Mouse (Mus musculus): ENCODE data around the gene Ppp1r15b.

Ppp1r15b gene

DNA sequence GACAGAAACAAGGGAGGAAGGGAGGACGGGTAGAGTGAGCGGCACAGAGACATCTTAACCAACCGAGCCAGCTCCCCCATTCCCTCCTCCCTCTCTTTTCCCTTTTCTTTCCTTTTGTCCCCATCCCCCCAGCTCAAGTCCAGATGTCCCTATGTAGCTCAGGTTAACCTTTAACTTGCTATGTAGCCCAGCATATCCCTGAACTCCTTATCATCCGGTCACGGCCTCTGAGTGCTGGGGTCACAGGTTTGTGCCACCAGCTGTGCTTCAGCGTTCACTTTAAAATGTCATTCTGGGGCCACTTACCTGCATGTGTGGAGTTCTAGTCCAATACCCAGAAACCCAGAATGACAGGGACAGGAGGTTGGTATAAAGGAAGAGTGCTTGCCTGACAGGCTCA, 6.8 kb upstream of the Ppp1r15b start:
- no peak for DNase-seq

DNA sequence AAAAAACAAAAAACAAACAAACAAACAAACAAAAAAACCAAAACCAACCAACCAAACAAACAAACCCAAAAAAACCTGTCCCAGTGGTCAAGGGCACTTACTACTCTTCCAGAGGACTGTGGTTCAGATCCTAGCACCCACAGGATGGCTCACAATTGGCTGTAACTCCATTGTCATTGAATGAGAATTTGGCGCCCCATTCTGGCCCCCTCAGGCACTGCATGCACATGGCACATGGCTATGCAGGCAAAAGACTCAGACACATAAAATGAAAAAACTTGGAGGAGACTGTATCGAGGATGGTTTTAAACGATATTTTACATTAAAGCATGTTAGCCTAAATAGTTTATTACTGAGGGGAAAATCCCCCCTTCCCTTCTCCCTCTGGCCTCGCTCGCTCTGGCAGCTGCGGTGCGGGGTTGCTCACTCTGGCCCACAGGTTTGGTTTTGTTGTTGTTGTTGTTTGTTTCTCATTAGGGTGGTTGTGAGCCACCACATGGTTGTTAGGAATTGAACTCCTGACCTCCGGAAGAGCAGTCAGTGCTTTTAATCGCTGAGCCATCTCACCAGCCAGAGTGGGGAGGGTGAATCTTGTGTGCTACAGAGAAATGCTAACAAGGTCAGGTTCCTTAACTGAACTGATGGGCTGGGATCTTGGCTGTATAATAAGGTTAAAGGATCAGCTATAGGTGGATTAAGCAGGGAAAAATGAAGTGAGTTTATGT, 5.1 kb upstream of the Ppp1r15b start:
- peak in 1 of 2 experiments; percentile 41 for DNase-seq

DNA sequence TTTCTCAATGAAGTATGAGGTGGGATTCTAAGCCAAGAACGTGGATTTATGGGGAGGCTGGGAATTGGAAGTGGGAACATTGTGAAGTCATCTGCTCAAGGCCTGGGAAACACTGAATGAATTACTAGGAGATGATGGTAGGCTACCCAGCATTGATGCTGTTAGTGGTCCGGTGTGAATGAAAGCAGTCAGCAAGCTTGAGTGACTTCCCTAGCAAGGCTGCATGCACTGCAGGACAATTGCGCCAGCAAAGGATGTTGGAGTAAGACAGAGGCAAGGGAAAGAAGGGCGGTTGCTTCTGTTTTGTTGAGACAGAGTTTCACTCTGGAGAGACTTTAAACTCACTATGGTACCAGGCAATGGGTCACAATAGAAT, 4.6 kb upstream of the Ppp1r15b start:
- no peak for DNase-seq

DNA sequence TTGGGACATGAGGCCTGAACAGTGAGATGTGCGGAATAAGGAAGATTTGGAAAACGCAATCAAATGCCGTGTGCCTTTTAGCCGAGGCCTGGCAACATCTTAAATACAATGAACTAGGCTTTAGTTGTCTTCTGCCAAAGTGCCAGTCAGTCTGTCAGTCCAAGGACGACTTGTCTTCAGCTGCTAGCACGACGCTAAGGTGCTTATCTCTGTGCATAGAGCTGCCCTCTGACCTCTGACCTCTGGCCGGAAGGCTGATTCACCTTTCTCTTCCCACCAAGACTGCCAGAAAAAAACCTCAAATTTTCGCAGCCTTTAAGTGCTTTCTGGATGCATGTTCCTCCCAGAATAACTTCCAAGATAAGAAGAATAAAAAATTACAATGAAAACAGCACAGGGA, 3.6 kb upstream of the Ppp1r15b start:
- DNase-seq, result no peak

DNA sequence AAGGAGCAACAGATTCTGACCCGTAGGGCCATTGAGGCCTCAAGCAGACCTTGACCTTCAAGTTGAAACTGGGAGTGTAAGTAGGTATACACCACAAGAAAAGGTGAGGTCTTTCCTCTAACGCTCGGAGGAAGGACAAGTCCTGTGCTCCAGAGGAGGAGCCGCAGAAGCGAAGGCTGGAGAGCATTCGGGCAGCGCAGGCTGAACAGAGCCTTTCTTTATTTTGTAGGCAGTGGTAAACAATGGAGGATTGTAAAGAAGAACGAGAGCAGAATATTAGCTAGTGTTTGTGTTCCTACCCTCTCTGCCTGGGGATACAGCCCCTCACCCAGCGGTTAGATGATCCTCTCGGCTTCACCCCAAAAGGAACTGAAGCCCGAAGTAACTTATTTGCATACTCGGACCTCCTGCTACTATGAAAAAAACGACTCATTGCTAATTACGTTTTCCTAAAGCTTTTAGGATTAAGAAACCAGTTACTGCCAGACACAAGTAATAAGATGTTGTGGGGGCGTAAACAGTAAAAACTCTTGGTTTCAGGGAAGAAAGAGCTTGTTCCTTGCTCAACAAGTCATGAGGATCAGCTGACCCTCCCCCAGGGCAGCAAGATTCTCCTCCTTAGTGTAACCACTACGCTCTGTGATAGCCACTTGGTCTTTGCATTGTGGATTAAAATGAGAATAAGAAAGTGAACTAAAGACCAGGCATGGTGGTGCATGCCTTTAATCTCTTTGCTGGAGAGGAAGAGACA, 1.3 kb upstream of the Ppp1r15b start:
- peak in 1 of 2 experiments; percentile 15 for DNase-seq

DNA sequence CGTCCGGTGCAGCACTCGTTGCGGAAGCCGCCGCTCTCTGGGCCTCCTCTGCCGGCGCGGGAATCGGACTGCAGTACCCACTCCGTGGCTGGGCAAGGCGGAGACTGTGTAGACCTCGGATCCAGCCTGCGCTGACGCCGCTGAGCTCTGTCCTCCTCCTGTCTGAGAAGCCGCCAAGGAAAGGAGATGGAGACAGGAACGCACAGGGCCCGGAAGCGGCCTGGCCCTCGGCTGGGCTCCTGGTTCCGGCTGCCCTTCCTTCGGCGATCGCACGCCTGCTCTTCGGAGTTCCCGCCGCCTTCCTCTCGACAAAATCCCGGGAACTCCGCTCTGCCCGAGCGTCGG, 590 bp downstream of the Ppp1r15b start:
- no peak for DNase-seq

DNA sequence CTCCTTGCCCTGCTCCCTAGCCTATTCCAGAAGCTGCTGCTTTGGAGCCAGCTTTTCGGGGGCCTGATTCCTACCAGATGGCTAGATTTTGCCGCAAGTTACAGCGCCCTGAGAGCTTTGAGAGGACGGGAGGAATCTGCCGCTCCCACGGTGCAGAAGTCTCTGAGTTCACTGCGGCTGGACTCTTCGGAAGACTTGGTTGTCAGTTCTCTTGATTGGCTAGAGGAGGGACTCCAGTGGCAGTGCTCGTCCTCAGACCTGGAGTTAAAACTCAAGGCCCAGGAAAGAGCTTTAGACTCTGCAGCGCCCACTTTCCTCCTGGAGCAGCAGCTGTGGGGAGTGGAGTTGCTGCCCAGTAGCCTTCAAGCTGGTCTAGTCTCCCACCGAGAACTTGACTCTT, 993 bp downstream of the Ppp1r15b start:
- no peak for DNase-seq

DNA sequence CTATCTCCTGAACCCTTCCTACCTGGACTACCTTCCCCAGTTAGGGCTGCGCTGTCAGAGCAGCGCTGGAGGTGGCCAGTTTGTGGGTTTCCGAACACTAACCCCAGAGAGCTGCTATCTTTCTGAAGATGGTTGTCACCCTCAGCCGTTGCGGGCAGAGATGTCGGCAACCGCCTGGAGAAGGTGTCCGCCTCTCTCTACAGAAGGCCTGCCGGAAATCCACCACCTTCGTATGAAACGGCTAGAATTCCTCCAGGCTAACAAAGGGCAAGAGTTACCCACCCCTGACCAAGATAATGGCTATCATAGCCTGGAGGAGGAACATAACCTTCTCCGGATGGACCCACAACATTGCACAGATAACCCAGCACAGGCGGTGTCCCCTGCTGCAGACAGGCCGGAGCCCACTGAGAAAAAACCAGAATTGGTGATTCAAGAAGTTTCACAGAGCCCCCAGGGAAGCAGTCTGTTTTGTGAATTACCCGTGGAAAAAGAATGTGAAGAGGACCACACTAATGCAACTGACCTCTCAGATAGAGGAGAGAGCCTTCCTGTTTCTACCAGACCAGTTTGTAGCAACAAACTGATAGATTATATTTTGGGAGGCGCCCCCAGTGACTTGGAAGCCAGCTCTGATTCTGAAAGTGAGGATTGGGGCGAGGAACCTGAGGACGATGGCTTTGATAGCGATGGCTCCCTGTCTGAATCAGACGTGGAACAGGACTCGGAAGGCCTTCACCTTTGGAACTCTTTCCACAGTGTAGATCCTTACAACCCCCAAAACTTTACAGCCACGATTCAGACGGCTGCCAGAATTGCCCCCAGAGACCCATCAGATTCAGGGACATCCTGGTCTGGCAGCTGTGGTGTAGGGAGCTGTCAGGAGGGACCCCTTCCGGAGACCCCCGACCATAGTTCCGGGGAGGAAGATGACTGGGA, 1.7 kb downstream of the Ppp1r15b start:
- DNase-seq, result peak; percentile 9 to 14

DNA sequence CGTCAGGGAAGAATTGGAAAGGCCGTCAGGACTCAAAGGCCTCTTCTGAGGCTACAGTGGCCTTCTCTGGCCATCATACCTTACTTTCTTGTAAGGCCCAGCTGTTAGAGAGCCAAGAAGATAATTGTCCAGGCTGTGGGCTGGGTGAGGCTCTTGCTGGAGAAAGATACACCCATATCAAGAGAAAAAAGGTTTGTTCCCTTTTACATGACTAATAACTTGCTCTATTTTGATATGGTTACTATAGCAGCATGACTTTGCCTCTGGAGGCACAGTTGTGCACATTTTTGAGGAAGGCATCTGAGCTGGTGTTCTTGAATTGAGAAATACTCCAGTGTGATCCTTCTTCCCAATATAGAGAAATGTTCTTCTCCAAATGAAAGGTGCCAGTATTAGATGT, 2.5 kb downstream of the Ppp1r15b start:
- DNase-seq, result no peak

DNA sequence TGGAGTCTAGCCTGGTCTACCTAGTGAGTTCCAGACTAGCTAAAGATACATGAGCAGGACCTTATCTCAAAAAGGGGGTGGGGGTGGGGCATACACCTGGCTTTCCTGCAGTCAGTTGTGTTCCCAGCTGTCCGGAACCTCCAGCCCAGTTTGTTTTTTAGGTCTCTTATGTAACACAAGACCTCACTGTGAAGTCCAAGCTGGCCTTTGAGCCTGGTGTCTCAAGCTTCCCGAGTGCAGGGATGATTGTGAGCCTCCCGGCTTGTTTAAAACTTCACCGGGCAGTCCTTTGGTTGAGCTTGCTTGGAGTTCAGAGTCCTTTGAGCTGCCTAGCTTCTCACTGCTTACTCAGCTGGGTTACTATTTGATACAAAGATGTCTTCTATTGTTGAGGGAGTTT, 3.1 kb downstream of the Ppp1r15b start:
- no peak for DNase-seq

DNA sequence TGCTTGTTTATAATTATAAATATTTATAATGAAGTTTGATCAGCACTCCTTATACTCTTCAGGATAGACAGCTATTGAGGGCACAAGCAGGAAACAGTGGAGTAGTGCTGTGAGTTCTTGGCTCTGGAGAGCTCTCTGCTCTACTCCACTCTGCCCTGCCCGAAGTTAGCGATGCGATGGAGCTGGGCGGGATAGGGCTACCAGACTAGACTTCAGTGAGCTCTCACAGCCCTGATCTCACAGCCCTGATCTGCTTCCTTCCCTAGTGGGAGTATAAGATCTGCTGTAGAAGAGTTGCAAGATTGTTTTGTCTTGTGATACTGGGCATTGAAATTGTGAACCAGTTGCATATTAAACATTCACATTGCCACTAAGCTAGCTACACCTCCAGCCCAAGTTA, 3.9 kb downstream of the Ppp1r15b start:
- DNase-seq, result peak; percentile 9 to 13

DNA sequence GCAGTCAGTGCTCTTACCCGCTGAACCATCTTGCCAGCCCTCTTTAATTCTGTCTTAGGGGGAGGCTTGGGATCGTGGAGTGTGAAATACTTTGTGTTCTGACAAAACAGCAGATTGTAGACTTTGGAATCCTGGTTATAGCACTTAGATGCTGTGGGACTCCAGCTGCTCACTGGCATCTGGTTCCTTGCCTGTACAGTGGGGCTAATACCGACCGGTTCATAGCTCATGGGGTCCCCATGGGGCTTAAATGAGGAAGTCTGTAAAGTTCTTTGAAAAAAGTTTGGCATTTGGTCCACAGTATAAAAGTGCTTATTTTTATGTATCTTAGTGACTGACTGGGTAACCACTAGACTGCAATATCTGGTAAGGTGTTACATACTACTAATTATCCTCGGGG, 4.9 kb downstream of the Ppp1r15b start:
- DNase-seq, result no peak

DNA sequence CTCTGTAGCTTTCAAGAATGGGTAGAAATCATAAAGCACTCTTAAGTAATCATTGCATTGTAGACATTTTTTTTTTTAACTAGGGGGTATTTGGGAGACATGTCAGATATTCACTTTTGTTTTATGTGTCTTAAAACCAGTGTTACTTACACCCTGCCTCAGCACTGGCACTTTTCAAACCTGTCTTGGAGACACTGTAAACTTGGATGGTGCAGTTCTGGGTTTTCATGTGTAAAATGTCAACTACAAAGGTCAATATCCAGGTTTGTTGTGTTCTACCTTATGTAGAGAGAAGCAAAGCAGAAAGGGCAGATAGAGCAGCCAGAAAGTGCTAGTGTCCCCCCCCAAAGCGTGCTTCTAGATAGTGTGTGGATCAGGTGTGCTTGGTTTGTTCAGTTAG, 7.5 kb downstream of the Ppp1r15b start:
- no peak for DNase-seq

DNA sequence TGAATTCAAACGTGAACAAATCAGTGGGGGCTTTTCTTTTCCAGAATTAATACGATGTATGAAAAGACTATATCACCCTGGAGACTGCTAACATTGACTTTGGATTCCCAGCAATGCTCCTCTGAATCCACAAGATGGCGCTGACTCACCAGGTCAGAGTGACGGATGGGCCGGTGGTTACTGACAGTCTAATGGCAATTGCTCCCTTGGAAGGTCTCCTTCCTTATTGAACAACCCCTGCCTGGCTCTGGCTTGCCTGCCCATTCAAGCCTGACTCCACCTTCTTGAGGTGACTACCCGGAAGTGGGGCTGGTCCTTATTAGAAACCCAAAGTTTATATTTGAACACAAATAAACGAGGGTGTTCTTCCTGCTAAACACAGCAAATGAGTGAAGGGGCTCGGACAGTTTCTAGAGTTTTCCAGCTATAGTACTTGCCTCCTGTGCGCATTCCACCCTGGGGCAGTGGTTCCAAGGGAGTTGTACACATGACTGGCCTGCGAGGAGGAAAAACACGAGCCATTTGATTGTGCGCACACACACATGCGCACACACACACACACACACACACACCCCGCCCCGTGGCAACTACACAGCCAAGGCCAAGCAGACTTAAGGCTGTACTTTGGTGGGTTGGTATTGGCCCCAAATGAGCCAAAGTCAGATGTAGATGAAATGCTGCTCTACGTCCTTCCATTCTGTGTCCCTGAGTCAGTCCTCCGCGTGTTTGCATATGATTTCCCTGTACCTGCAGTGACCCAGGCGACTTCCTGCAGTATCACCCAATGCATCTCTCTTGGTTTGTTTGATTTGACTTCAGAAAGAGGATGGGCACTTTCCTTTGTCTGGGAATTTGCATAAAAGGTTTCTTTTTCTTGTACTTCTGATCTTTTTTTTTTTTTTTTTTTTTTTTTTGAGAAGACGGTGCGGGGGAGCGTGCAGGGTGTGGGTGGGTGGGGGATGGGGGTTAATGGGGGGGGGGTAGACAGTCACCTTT, 15.4 kb downstream of the Ppp1r15b start:
- peak; percentile 71 to 76 for DNase-seq

DNA sequence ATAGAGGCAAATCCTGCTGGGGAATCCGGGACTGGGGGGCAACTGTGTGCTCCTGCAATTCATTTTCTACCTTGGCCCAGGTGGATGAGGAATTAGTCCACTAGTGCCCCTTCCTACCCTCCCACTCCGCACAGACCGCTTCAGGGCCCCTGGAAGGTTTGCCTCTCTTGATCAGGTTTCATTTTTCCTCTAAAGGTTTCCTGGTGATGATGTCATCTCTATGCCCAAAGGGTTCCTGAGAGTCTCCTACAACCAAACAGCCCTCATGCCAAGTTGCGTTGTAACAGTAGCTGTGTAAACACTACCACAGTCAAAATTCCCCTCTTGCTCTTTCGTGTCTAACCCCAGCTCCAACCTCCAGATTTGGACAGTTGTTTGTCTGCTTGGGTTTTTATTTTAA, 16.4 kb downstream of the Ppp1r15b start:
- no peak for DNase-seq

DNA sequence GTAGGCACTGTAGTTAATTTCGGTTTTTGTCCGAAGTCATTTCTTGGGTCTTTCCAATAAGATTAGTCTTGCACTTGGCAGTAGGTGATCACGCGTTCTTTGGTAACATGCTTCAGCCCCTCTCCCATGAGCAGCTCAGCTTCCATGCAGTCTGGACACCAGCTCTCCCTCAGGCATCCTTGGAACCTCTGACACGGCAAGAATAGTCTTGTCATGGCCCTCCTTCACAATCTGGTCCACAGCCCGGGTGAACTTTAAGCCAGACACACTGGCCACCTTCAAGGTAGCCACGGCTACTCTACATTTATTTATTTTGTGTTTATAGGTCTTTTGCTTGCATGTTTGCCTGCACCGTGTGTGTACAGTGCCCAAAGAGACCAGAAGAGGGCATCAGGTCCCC, 17.2 kb downstream of the Ppp1r15b start:
- no peak for DNase-seq

DNA sequence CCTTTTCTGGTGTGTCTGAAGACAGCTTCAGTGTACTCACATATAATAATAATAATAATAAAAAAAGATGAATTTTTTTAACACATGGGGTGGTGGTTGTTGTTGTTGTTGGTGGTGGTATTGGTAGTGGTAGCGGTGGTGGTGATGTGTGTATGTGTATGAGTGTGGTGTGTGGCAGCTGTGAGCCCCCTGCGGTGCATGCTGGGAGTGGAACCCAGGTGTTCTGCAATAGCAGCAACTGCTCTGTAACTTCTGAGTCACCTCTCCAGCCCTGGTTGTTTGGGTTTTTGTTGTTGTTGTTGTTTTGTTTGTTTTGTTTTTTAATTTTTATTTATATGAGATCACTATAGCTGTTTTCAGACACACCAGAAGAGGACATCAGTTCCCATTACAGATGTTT, 19.6 kb downstream of the Ppp1r15b start:
- no peak for DNase-seq

DNA sequence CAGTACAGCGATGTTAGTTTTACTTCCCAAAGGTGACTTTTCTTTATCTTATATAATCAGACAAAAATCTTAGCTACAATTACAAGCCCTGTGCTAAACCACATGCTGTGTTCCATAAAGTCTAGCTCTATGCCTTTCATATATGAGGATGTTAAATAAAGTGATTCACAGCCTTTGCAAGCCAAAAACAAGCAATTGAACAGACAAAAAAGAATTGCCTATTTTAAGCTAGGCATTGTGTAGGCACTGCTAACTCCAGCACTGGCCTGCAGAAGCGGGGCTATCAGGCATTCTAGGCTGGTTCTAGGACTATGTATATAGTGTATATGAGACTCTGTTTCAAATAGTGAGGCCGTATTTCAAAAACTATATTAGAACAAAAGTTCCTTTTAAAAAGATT, 21.3 kb downstream of the Ppp1r15b start:
- no peak for DNase-seq

DNA sequence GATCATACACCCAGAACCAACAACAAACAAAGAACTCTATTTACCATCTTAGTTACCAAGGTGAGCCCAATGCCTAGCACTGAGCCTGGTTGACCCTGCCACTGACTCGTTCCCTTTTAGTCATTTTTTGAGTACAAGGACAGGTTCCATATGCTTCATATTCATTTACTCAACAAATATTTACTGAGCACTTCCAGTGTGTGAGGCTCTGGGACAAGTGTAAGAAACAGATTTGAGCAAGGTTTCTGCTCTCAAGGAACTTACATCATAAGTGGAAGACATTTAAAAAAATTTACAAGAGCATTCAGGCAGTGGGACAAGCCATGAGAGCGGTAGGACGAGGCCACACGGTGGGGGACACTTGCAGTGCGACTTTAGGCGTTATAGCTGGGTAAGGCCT, 24.3 kb downstream of the Ppp1r15b start:
- DNase-seq, result no peak

DNA sequence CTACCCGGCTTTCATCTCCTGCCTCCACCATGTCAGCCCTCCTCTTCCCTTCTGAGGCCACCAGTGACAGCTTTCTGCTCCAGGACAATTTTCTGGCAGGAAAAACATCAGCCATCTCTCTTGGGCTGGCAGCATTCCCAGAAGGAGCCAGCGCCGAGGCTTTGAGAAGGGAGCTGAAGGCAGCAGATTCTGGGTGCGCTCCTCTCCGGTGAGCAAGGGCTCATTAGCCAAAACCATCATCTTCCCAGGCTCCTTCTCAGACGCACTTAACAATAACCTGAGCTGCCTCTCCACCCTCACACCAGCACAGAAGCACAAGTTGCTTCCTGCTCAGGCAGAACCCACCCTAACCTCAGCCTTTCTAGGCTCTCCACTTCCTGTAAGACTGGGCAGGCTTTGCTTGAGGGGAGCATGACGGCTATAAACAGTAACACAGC, 28.2 kb downstream of the Ppp1r15b start:
- peak; percentile 42 to 53 for DNase-seq

DNA sequence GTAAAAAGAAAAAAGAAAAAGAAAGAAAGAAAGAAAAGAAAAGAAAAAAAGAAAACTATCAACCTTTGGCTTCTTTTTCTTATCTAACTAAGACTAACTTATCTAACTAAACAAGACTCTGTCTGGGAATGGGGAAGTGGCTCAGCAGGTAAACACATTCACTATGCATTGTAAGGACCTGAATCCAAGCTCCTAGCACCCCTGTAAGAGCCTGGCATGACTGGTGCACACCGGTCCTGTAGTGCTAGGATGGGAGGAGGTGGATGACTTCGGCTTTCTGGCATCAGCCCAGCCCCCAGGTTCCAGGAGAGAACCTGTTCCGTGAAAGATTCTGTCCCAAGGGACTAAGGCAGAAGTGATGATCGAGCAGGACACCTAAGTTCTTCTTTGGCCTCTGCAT, 30.6 kb downstream of the Ppp1r15b start:
- DNase-seq, result no peak

DNA sequence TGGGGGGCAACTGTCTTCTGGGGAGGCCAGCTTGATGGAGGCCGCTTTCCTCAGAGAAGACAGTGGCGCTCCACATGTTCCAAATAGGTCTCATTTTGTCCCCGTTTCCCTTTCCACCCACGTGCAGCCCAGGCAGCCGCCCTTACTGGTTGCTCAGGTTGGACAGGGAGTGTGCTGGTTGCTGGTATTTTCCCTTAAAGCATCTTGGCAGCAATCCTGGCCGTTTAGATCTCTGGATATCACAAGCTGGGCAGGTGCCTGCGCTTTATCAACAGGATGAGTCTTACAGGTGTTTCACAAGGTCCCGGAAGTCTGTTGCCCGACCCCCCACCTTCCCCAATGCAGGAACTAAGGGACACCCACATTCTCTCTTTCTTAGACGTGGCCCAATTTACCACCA, 31.1 kb downstream of the Ppp1r15b start:
- DNase-seq, result no peak

Data from cerebellum, postnatal 14 days (tissue).